Mouse (Mus musculus) T-helper 17 cell (primary cell): Measurements from ENCODE around the gene Gse1.

ENCODE experiments used
- in situ Hi-C, 2 experiments: fragments of 300-600 bp; cut with MboI, MseI; formaldehyde crosslinking; loops; 1 replicate in 1 of 2; 2 replicates in 1 of 2; pipeline ENCODE4 v1.15.1; 2025; ENCODE audit warnings: high pct_unique_total_duplicates in 2 of 2

The Gse1 gene

GRCm38 (mm10) chr8:120396756-120397155 is 168.5 kb downstream of the Gse1 start:
- in situ Hi-C loops: no loop called here

GRCm38 (mm10) chr8:120397444-120398411 is 169.5 kb downstream of the Gse1 start:
- in situ Hi-C loops: no loop called here

- in situ Hi-C loops: no loop called here
These were observed 171.1 kb downstream of the Gse1 start for GRCm38 (mm10) chr8:120399212-120399934.

DNA sequence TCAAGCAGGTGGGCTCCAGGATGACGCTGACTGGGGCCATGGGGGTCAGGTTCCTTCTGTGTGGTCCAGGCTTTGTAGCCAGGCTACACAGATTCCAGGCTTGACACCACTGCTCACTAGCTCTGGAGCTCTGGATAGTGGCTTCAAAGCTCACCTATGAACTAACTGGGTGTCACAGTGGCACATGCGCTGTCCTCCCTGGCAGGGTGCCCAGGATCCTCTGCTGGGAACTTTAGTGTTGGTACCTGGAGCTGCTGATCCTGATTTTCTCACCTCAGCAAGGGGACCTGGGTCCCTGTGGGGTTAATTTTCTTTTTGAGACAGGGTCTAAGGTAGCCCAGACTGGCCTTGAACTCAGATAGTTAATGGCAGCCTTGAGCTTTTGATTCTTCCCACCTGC is 173.0 kb downstream of the Gse1 start:
- in situ Hi-C loops: no loop called here

- in situ Hi-C loops: no loop called here
These were observed 173.5 kb downstream of the Gse1 start for GRCm38 (mm10) chr8:120401712-120402111.

- in situ Hi-C loops: no loop called here
These were observed 175.5 kb downstream of the Gse1 start for GRCm38 (mm10) chr8:120403606-120404269.

GRCm38 (mm10) chr8:120404609-120405036 is 176.4 kb downstream of the Gse1 start:
- in situ Hi-C loops: no loop called here

GRCm38 (mm10) chr8:120406008-120406632 is 177.9 kb downstream of the Gse1 start:
- in situ Hi-C loops: no loop called here

GRCm38 (mm10) chr8:120407701-120408240 is 179.5 kb downstream of the Gse1 start:
- in situ Hi-C loops: no loop called here

- in situ Hi-C loops: no loop called here
These were observed 180.3 kb downstream of the Gse1 start for GRCm38 (mm10) chr8:120408241-120409215.

DNA sequence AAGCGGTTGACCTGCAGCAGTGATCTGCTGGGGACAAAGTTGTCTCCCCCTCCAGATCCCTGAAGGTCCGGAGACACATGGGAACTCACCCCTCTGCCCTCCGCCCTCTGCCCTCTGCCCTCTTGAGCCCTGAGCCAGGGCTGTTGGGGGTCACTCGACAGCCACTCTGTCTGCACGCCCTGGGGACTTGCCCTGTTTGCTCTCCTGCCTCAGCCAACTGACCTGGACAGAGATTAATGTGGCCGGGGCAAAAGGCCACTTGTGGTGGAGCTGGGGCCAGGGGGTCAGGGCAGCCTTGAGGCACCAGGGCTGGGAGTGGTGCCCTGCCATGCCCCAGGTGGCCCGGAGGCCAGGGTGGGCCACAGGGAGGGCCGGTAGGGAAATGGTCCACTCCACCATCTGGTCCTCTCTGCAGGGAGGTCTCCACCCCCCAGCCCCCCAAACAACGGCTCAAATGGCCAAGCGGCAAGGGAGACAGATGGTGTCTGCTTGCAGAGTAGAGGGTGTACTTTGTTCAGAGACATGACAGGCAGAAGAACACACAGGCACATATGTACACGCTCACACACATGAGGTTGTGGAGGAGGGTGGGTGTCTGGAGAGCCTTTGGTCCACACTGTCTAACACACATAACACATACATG is 181.2 kb downstream of the Gse1 start:
- in situ Hi-C loops: no loop called here

GRCm38 (mm10) chr8:120411059-120411458 is 182.8 kb downstream of the Gse1 start:
- in situ Hi-C loops: no loop called here

GRCm38 (mm10) chr8:120411862-120412261 is 183.6 kb downstream of the Gse1 start:
- in situ Hi-C loops: no loop called here

GRCm38 (mm10) chr8:120412357-120412756 is 184.1 kb downstream of the Gse1 start:
- in situ Hi-C loops: no loop called here

DNA sequence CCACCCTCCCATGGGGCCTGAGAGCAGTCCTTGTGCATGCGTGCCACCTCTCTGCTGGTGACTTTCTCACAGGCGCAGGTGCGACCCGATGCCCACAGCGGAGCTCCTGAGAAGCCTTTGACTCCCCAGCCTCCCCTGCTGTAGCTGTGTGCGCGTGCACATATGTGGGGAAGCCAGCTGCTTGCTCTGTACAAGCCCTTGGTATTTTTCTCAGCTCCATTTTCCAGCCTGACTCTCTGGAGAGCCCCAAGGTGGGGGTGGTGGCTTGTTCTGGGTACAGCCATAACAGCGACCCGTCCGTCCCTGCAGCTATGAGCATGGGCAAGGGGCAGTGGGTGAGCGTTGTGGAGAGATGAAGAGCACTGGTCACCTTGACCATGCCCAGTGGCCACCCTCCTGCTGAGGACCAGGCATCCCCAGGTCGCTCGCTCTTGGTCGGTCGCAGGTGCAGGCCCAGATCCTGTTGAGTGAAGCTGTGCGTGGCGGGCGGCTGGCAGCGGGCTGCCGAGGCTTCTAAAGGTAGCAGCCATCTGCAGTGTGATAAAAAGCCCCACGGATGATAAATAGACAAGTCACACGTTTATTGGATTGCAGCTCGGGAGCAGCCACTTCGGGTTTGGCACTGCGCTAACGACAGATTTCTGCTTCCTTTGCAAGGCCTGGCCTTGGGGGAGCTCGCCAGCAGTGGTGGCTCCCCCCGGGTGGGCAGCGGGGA is 184.8 kb downstream of the Gse1 start:
- in situ Hi-C loops: no loop called here

GRCm38 (mm10) chr8:120413626-120413988 is 185.4 kb downstream of the Gse1 start:
- in situ Hi-C loops: no loop called here

- in situ Hi-C loops: no loop called here
These were observed 186.0 kb downstream of the Gse1 start for GRCm38 (mm10) chr8:120414216-120414615.

DNA sequence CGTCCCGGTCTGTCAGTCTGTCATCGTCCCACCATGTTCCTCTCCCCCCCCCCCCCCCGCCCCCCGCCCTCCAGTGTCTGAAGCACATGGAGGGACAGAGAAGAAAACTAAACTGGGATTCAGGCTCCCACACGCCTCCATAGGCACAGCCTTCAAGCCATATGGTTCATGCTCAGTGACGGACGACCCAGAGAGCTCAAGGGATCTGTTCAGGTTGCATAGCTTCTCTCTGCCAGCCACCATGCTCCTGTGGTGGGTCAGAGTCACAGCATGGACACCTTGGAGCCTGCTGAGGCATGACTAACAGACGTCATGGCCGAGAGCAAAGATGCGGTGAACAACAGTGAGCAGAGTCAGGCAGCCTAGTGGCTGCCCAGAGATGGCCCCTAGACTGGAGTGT is 187.2 kb downstream of the Gse1 start:
- in situ Hi-C loops: no loop called here

DNA sequence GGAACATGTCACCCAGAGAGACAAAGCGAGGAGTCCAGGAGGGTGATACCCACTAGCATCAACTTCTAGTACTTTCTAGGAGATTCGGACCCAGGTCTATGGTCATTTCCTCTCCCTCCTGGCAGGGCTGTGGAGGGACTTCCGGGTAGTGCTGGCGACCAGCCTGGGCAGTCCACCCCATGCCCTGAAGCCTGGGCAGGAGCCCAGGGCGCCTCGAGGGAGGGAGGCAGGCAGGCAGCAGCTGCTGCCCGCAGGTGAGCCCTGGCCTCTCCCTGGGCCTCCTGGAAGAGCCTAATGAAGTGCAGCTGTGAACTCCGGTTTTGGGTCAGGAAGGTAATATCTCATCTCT is 187.9 kb downstream of the Gse1 start:
- in situ Hi-C loops: no loop called here
